Mouse (Mus musculus): ENCODE measurements around the gene Lamc3. TPM values are rescaled to one million over a fixed set of nuclear protein-coding genes. Genes with fewer than 3 reads are reported as not detected.

Lamc3 gene
- polyA plus RNA-seq, 1 experiment = 0.02 TPM

- no peak overlapping the region for H3K4me3 ChIP-seq (ENCODE audit: insufficient read depth, poor library complexity, severe bottlenecking)
- no peak overlapping the region for H3ac ChIP-seq (ENCODE audit: control insufficient read depth, insufficient read length, low read depth)
- H3K36me3 ChIP-seq (ENCODE audit: control insufficient read depth, insufficient read depth) = no peaks in the 10 kb centered on the region
- H3K79me3 ChIP-seq (ENCODE audit: low read depth) = no peaks in the 10 kb centered on the region
- TF ChIP-seq MYOD1 (IDR thresholded peaks at IDR 0.05; ENCODE audit: control insufficient read depth, insufficient read length, low read depth) (no peak), MAX (IDR thresholded peaks at IDR 0.05) (no peak), CTCF (IDR thresholded peaks at IDR 0.05; ENCODE audit: control insufficient read depth, insufficient read depth, insufficient read length) (no peak), USF1 (IDR thresholded peaks at IDR 0.05; ENCODE audit: low read depth) (no peak), CEBPB (IDR thresholded peaks at IDR 0.05; ENCODE audit: low read depth) (no peak), FOSL1 (IDR thresholded peaks at IDR 0.05; ENCODE audit: insufficient read depth, low read length, poor library complexity, severe bottlenecking) (no peak), MYOG (IDR thresholded peaks at IDR 0.05; ENCODE audit: control insufficient read depth, extremely low read depth, insufficient read length) (no peak)
- no peaks in the 10 kb centered on the region for H3K79me2 ChIP-seq (ENCODE audit: control insufficient read depth, insufficient read depth)
- H3K27me3 ChIP-seq (ENCODE audit: control insufficient read depth, insufficient read depth, insufficient read length) = peaks cover 13% of the 10 kb centered on the region
Measured at GRCm38 (mm10) chr2:31868538-31869164, 18.4 kb upstream of the Lamc3 start.

- no peak for TF ChIP-seq MYOG (IDR thresholded peaks at IDR 0.05; ENCODE audit: control insufficient read depth, extremely low read depth, insufficient read length)
- no peak for TF ChIP-seq MAX (IDR thresholded peaks at IDR 0.05)
- TF ChIP-seq CEBPB (IDR thresholded peaks at IDR 0.05; ENCODE audit: low read depth) = no peak
- TF ChIP-seq USF1 (IDR thresholded peaks at IDR 0.05; ENCODE audit: low read depth) = no peak
- no peak for TF ChIP-seq FOSL1 (IDR thresholded peaks at IDR 0.05; ENCODE audit: insufficient read depth, low read length, poor library complexity, severe bottlenecking)
- TF ChIP-seq MYOD1 (IDR thresholded peaks at IDR 0.05; ENCODE audit: control insufficient read depth, insufficient read length, low read depth) = no peak
- no peak for TF ChIP-seq CTCF (IDR thresholded peaks at IDR 0.05; ENCODE audit: control insufficient read depth, insufficient read depth, insufficient read length)
- Histone ChIP-seq H3K4me3 (ENCODE audit: insufficient read depth, poor library complexity, severe bottlenecking) (no peak overlapping the region), H3K79me3 (ENCODE audit: low read depth) (no peaks in the 10 kb centered on the region), H3K36me3 (ENCODE audit: control insufficient read depth, insufficient read depth) (no peaks in the 10 kb centered on the region), H3ac (ENCODE audit: control insufficient read depth, insufficient read length, low read depth) (no peak overlapping the region), H3K27me3 (ENCODE audit: control insufficient read depth, insufficient read depth, insufficient read length) (peaks cover 24% of the 10 kb centered on the region), H3K79me2 (ENCODE audit: control insufficient read depth, insufficient read depth) (no peaks in the 10 kb centered on the region)
Measured at GRCm38 (mm10) chr2:31869692-31870091, 17.4 kb upstream of the Lamc3 start.

DNA sequence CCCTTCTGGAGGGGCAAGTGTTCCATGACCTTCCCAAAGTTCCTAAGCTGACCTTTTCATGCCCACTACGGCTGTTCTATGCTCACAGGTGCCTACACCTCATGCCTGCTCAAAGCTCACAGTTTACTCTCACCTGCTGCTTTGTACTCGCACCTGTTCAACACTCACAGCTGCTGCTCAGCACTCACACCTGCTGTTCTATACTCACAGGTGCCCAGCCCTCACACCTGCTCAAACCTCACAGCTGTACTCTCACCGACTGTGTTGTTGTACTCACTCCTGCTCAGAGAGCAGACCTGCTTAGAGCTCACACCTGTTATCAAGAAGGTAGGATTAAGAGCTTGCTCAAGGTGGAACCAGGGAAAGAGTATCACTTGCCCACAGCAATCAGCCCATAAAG lies 16.4 kb upstream of the Lamc3 start:
- Histone ChIP-seq H3K79me3 (ENCODE audit: low read depth) (no peaks in the 10 kb centered on the region), H3K27me3 (ENCODE audit: control insufficient read depth, insufficient read depth, insufficient read length) (peaks cover 33% of the 10 kb centered on the region), H3K79me2 (ENCODE audit: control insufficient read depth, insufficient read depth) (no peaks in the 10 kb centered on the region), H3ac (ENCODE audit: control insufficient read depth, insufficient read length, low read depth) (no peak overlapping the region), H3K36me3 (ENCODE audit: control insufficient read depth, insufficient read depth) (no peaks in the 10 kb centered on the region), H3K4me3 (ENCODE audit: insufficient read depth, poor library complexity, severe bottlenecking) (no peak overlapping the region)
- TF ChIP-seq MYOG (IDR thresholded peaks at IDR 0.05; ENCODE audit: control insufficient read depth, extremely low read depth, insufficient read length) (no peak), CEBPB (IDR thresholded peaks at IDR 0.05; ENCODE audit: low read depth) (no peak), CTCF (IDR thresholded peaks at IDR 0.05; ENCODE audit: control insufficient read depth, insufficient read depth, insufficient read length) (no peak), USF1 (IDR thresholded peaks at IDR 0.05; ENCODE audit: low read depth) (no peak), MYOD1 (IDR thresholded peaks at IDR 0.05; ENCODE audit: control insufficient read depth, insufficient read length, low read depth) (no peak), MAX (IDR thresholded peaks at IDR 0.05) (no peak), FOSL1 (IDR thresholded peaks at IDR 0.05; ENCODE audit: insufficient read depth, low read length, poor library complexity, severe bottlenecking) (no peak)

GRCm38 (mm10) chr2:31874290-31874855 lies 12.7 kb upstream of the Lamc3 start:
- Histone ChIP-seq H3K79me3 (ENCODE audit: low read depth) (no peaks in the 10 kb centered on the region), H3K27me3 (ENCODE audit: control insufficient read depth, insufficient read depth, insufficient read length) (peaks cover 61% of the 10 kb centered on the region), H3K36me3 (ENCODE audit: control insufficient read depth, insufficient read depth) (no peaks in the 10 kb centered on the region), H3ac (ENCODE audit: control insufficient read depth, insufficient read length, low read depth) (no peak overlapping the region), H3K79me2 (ENCODE audit: control insufficient read depth, insufficient read depth) (no peaks in the 10 kb centered on the region), H3K4me3 (ENCODE audit: insufficient read depth, poor library complexity, severe bottlenecking) (no peak overlapping the region)
- TF ChIP-seq FOSL1 (IDR thresholded peaks at IDR 0.05; ENCODE audit: insufficient read depth, low read length, poor library complexity, severe bottlenecking) (no peak), CTCF (IDR thresholded peaks at IDR 0.05; ENCODE audit: control insufficient read depth, insufficient read depth, insufficient read length) (no peak), CEBPB (IDR thresholded peaks at IDR 0.05; ENCODE audit: low read depth) (no peak), MAX (IDR thresholded peaks at IDR 0.05) (no peak), MYOG (IDR thresholded peaks at IDR 0.05; ENCODE audit: control insufficient read depth, extremely low read depth, insufficient read length) (no peak), USF1 (IDR thresholded peaks at IDR 0.05; ENCODE audit: low read depth) (no peak), MYOD1 (IDR thresholded peaks at IDR 0.05; ENCODE audit: control insufficient read depth, insufficient read length, low read depth) (no peak)

DNA sequence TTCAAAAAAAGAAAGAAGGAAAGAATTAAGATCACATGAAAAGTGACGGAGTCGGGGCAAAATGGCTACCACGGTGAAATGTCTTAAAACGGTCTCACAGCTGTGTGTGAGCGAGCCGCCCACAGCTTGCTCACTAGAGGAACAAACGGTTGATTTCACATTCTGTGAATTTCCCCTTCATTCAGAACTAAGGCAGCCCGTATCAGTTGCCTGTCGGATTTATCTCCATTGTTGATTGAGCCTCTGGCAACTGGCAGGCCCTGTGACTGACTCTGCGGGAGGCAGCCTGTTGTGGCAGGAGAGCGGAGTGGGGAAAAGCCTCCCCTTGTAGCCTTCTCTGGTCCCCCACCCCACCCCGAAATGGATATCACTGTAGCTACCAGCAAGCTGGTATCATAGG lies 10.6 kb upstream of the Lamc3 start:
- TF ChIP-seq CEBPB (IDR thresholded peaks at IDR 0.05; ENCODE audit: low read depth) = no peak
- TF ChIP-seq CTCF (IDR thresholded peaks at IDR 0.05; ENCODE audit: control insufficient read depth, insufficient read depth, insufficient read length) = no peak
- no peak for TF ChIP-seq FOSL1 (IDR thresholded peaks at IDR 0.05; ENCODE audit: insufficient read depth, low read length, poor library complexity, severe bottlenecking)
- TF ChIP-seq MYOD1 (IDR thresholded peaks at IDR 0.05; ENCODE audit: control insufficient read depth, insufficient read length, low read depth) = no peak
- no peak for TF ChIP-seq USF1 (IDR thresholded peaks at IDR 0.05; ENCODE audit: low read depth)
- no peak for TF ChIP-seq MYOG (IDR thresholded peaks at IDR 0.05; ENCODE audit: control insufficient read depth, extremely low read depth, insufficient read length)
- TF ChIP-seq MAX (IDR thresholded peaks at IDR 0.05) = no peak
- Histone ChIP-seq H3K79me2 (ENCODE audit: control insufficient read depth, insufficient read depth) (no peaks in the 10 kb centered on the region), H3K36me3 (ENCODE audit: control insufficient read depth, insufficient read depth) (no peaks in the 10 kb centered on the region), H3K4me3 (ENCODE audit: insufficient read depth, poor library complexity, severe bottlenecking) (no peak overlapping the region), H3ac (ENCODE audit: control insufficient read depth, insufficient read length, low read depth) (no peak overlapping the region), H3K79me3 (ENCODE audit: low read depth) (no peaks in the 10 kb centered on the region), H3K27me3 (ENCODE audit: control insufficient read depth, insufficient read depth, insufficient read length) (peaks cover 70% of the 10 kb centered on the region)

Data from C2C12 (cell line).